In genomic region chr13:109901811-109902210, GRCm38 (mm10) we compare ENCODE assay signal across 8 mouse cellular contexts.
A peak's percentile ranks its signal among the peaks of the same experiment; 100 is the strongest.
DNase-seq lines count a peak whose midpoint lies in the region; ATAC-seq and TF ChIP-seq lines count a peak whose summit lies in the region.

No protein-coding gene starts in this region.

- peak overlapping the region; percentile 84 for H3K4me3 ChIP-seq in heart, embryonic 13.5 days
- H3K4me3 ChIP-seq in G1E (ENCODE audit: low read depth, low read length): peak overlapping the region; percentile 84
- peak overlapping the region; percentile 69 for H3K4me3 ChIP-seq in hindbrain, embryonic 10.5 days

- H3K36me3 ChIP-seq in heart, embryonic 13.5 days: no peaks in the 10 kb centered on the region
- H3K36me3 ChIP-seq in G1E (replicated peaks): peaks cover 32% of the 10 kb centered on the region
- no peaks in the 10 kb centered on the region for H3K36me3 ChIP-seq in hindbrain, embryonic 10.5 days

- peak overlapping the region; percentile 81 for H3K4me2 ChIP-seq in heart, embryonic 13.5 days

- DNase-seq in heart, adult 11 months: no peak
- DNase-seq in G1E (ENCODE audit: low spot score): no peak
- DNase-seq in hindbrain, embryonic 10.5 days (ENCODE audit: low spot score): no peak
- DNase-seq in lung, postnatal 4 days: peak; percentile 27 to 36
- no peak for DNase-seq in adrenal gland, adult 2 months
- DNase-seq in kidney, adult 11 months: no peak
- no peak for DNase-seq in right cerebral cortex, postnatal 14 days

- peak overlapping the region; percentile 72; the same call in 1 of the 2 replicates for H3K27ac ChIP-seq in heart, embryonic 13.5 days (replicated peaks)
- no peak overlapping the region for H3K27ac ChIP-seq in hindbrain, embryonic 10.5 days

- no peak for TF ChIP-seq CTCF in G1E (IDR thresholded peaks at IDR 0.05; ENCODE audit: low read depth, low read length)

- no peaks in the 10 kb centered on the region for H3K27me3 ChIP-seq in heart, embryonic 13.5 days (replicated peaks)
- no peaks in the 10 kb centered on the region for H3K27me3 ChIP-seq in G1E (ENCODE audit: insufficient read depth, low read length)
- peaks cover 23% of the 10 kb centered on the region for H3K27me3 ChIP-seq in hindbrain, embryonic 10.5 days (ENCODE audit: insufficient read depth, poor library complexity, severe bottlenecking)

- H3K9me3 ChIP-seq in heart, embryonic 13.5 days: no peaks in the 10 kb centered on the region
- no peaks in the 10 kb centered on the region for H3K9me3 ChIP-seq in G1E (replicated peaks)
- H3K9me3 ChIP-seq in hindbrain, embryonic 10.5 days: no peaks in the 10 kb centered on the region

- H3K9ac ChIP-seq in heart, embryonic 13.5 days: peak overlapping the region; percentile 44; the same call in 1 of the 2 replicates

- peaks cover 41% of the 10 kb centered on the region for H3K4me1 ChIP-seq in heart, embryonic 13.5 days
- H3K4me1 ChIP-seq in G1E (ENCODE audit: insufficient read depth, low read depth, low read length): peaks cover 35% of the 10 kb centered on the region
- H3K4me1 ChIP-seq in hindbrain, embryonic 10.5 days (replicated peaks): peaks cover 22% of the 10 kb centered on the region

- no peak for ATAC-seq in heart, embryonic 13.5 days (ENCODE audit: extremely low read depth, insufficient number of reproducible peaks, low FRiP score, low TSS enrichment)
- no peak for ATAC-seq in G1E (ENCODE audit: extremely low read depth, insufficient number of reproducible peaks, low FRiP score, poor library complexity, severe bottlenecking)

- WGBS in heart, embryonic 13.5 days: 59% methylated on average over 5 of the region's 5 CpGs
- 67% methylated on average over 5 of the region's 5 CpGs for WGBS in hindbrain, embryonic 10.5 days

Comparison
In these comparisons a context has a peak if more than half of its experiments do, and no peak if none do; other contexts are left out.
1. DNase-seq: peak in lung, postnatal 4 days (2 of 2); none in heart, adult 11 months (single experiment), G1E (single experiment), hindbrain, embryonic 10.5 days (single experiment), adrenal gland, adult 2 months (single experiment), kidney, adult 11 months (single experiment) and right cerebral cortex, postnatal 14 days (single experiment).
2. Peak in every context shown above with its lines, with median percentiles within 50 percentile points of each other: H3K4me3 ChIP-seq.